Mouse (Mus musculus): ENCODE measurements at regions not wholly inside any gene's neighbourhood (a gene's known extent, or its start where the extent isn't known, plus 50 kb on each side); places are given as distances from the start of the nearest gene placed in this dataset.

DNA sequence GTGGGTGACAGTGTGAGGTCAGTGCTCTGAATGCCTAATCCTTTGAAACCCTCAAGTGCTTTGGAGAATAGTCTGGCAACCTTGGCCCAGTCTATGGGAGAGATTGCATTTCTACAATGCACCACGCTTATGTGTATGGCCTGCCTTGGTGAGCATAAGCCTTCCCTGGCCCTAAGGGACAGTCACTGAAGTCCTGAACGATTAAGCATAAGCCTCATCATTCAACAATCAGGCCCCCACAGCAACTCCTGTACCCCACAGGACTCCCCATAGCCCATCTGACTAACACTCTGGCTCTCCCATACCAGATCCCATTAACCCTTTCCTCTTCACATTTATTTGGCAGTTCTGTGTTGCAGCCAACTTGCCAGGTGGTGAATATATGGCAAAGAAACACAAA, 203.1 kb upstream of the Ano5 start:
- TF ChIP-seq POLR2A (IDR thresholded peaks at IDR 0.05; ENCODE audit: low read depth, low read length) = no peak
- no peak for TF ChIP-seq CTCF (IDR thresholded peaks at IDR 0.05; ENCODE audit: borderline replicate concordance, insufficient read depth, low read length)

Data from embryonic fibroblast, embryonic 13.5 days (primary cell).